Mouse (Mus musculus) 3T3-L1 (cell line): ENCODE measurements around the gene Shroom4.

ENCODE experiments used
- DNase-seq: peaks from one replicate; pipeline ENCODE4 v3.0.0-alpha.2; 2015; ENCODE audit warnings: low read depth, low spot score

The Shroom4 gene

GRCm38 (mm10) chrX:6495456-6495855 lies 95.8 kb downstream of the Shroom4 start:
- DNase-seq = peak; percentile 79

- DNase-seq = no peak
Measured at GRCm38 (mm10) chrX:6496374-6496773, 96.7 kb downstream of the Shroom4 start.

GRCm38 (mm10) chrX:6501850-6502249 lies 102.2 kb downstream of the Shroom4 start:
- DNase-seq = peak; percentile 98

- peak; percentile 64 for DNase-seq
Measured at GRCm38 (mm10) chrX:6517217-6517616, 117.6 kb downstream of the Shroom4 start.

- DNase-seq = peak; percentile 32
Measured at GRCm38 (mm10) chrX:6518421-6518820, 118.8 kb downstream of the Shroom4 start.

GRCm38 (mm10) chrX:6522935-6523334 lies 123.3 kb downstream of the Shroom4 start:
- peak; percentile 76 for DNase-seq

- DNase-seq = peak; percentile 82
Measured at GRCm38 (mm10) chrX:6536636-6537035, 137.0 kb downstream of the Shroom4 start.

- peak; percentile 27 for DNase-seq
Measured at GRCm38 (mm10) chrX:6537689-6538088, 138.0 kb downstream of the Shroom4 start.

GRCm38 (mm10) chrX:6565066-6565465 lies 165.4 kb downstream of the Shroom4 start:
- DNase-seq = no peak

- DNase-seq = no peak
Measured at GRCm38 (mm10) chrX:6574511-6574910, 174.9 kb downstream of the Shroom4 start.

GRCm38 (mm10) chrX:6577001-6577400 lies 177.3 kb downstream of the Shroom4 start:
- DNase-seq = no peak

- no peak for DNase-seq
Measured at GRCm38 (mm10) chrX:6580671-6581070, 181.0 kb downstream of the Shroom4 start.

- no peak for DNase-seq
Measured at GRCm38 (mm10) chrX:6581181-6581580, 181.5 kb downstream of the Shroom4 start.

- no peak for DNase-seq
Measured at GRCm38 (mm10) chrX:6582646-6583045, 183.0 kb downstream of the Shroom4 start.

- no peak for DNase-seq
Measured at GRCm38 (mm10) chrX:6594183-6594582, 194.5 kb downstream of the Shroom4 start.

- peak; percentile 70 for DNase-seq
Measured at GRCm38 (mm10) chrX:6654024-6654423, 254.4 kb downstream of the Shroom4 start.

GRCm38 (mm10) chrX:6658820-6659324 lies 259.2 kb downstream of the Shroom4 start:
- no peak for DNase-seq
